Mouse (Mus musculus) spleen, postnatal 36 days (tissue): ENCODE measurements at regions not wholly inside any gene's neighbourhood (a gene's known extent, or its start where the extent isn't known, plus 50 kb on each side); places are given as distances from the start of the nearest gene placed in this dataset.

ENCODE experiments used
- DNase-seq, 2 experiments: peaks; one replicate each; pipeline ENCODE4 v3.0.0; 2022; ENCODE audit warnings: low spot score in 2 of 2, mixed read lengths in 1 of 2

- DNase-seq, result no peak
Measured at GRCm38 (mm10) chr14:58605529-58605928, 535.2 kb downstream of the Fgf9 start.

DNA sequence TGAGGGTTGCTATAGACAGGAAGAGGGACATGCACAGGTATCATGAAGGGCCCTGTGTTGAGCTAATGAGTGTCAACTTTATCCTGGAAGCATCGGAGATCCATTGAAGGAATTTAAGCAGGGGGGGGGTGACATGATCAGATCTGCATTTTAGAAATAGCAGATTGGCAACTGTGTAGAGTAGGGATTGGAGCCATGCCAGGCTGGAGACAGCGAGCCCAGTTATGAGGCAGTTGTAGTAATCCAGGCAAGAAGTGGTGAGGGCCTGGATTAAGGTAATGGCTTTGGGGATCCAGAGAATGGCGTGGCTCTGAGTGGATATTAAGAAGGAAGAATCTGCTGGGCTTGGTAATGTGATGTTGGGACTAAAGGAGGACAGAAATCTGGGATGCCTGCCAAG, 528.5 kb downstream of the Fgf9 start:
- no peak for DNase-seq

DNA sequence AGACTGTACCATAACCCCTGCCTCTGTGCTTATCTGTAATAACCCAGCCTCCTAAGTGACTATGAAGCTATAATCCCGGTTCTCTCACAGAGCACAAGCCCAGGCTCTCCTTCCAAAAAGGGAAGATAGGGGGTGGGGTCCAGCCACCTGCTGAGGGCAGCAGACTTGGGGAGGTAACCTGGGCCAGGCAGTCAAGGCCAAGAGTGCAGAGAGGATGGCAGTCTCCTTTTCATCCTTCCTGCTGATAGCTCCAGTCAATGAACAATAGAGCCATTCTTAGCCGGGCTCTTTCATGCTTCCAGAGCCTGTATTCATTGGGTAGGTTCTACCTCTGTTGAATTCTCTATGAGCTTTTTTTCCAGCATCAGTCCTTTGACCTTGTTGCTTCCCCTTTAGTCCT, 527.5 kb downstream of the Fgf9 start:
- DNase-seq, result no peak

GRCm38 (mm10) chr14:58596936-58597335, 526.6 kb downstream of the Fgf9 start:
- no peak for DNase-seq

- DNase-seq, result no peak
Measured at GRCm38 (mm10) chr14:58581806-58582205, 511.5 kb downstream of the Fgf9 start.

GRCm38 (mm10) chr14:58570021-58570420, 499.7 kb downstream of the Fgf9 start:
- no peak for DNase-seq

GRCm38 (mm10) chr14:58567472-58567871, 497.1 kb downstream of the Fgf9 start:
- no peak for DNase-seq

DNA sequence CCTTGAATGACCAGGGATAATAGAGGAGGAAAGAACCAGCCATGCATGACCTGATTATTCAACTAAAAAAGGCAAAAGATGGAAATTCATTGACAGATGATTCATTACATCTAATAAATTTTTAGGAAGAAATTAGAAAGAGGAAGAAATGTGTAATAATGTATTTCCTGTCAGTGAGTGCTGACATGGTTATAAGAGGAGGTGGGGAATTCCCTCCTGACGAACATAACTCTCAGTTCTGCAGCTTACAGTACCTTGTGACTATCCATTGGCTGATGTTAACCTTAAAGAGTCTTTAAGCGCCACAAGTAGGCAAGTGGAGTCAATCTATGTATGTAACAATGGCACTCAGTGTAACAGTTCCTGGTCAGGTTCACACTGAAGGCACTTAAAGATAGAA, 492.7 kb downstream of the Fgf9 start:
- DNase-seq, result peak in 1 of 2 experiments; percentile 1

DNA sequence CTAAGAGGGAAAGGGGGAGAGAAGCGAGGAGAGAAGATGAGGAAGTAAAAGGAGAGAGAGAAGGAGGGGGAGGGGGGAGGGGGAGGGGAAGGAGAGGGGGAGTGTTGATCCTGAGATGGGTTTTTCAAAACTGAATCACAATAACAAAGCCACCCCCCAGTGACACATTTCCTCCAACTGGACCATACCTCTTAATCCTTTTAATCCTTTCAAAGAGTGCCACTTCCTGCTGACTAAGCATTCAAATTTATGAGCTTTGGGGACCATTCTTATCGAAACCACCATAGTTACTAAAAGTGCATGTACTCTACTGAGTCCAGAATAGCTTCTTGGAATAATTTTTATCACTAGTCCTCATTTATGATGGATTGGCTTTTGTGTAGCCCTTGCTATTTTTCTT, 480.4 kb downstream of the Fgf9 start:
- no peak for DNase-seq

DNA sequence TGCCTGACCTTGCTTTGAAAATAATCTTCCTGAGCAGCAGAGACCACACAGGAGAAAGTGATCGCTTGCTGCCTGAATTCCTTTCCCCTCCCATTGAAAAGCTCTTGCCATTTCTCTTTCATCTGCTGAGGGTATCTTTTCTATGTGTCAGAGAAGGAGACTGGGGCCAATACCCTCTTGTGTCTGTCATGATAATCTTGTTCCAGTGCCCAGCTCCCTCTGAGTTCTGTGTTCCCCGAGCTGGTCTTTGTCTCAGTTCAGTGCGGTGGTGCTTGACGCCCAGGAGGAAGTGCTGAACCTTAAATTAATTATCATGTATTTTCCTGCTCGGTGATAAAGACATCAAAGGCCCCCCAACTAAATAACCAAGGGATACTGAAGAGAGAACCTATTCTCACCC, 475.4 kb downstream of the Fgf9 start:
- DNase-seq, result no peak

DNA sequence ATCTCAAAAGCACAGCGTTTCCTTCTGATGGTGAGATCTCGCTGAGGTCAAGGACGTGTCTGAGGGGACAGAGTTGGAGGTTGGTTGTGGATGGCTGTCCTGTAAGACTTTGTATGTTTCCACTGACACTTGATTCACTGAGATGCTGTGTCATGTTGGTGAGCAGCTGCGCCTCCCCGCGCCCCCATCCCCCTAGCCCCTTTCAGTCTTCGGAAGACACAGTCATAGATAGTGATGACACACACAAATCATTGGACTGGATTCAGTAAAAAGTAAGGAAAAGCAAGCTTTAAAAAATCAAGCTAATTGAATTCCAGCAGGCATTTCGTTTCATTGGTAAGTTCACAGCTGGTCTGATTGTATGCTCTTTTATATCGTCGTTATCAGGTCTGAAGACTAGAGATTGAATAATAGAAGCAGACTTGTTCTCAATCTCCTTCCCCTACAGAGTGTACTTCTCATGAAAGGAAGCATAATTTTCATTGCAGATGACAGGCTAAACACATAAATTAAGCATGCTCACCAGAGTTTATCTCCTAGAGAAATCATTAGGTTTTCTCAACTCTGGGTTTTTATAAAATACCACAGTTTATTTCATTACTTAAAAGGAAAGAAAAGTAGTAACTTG, 472.9 kb downstream of the Fgf9 start:
- no peak for DNase-seq

DNA sequence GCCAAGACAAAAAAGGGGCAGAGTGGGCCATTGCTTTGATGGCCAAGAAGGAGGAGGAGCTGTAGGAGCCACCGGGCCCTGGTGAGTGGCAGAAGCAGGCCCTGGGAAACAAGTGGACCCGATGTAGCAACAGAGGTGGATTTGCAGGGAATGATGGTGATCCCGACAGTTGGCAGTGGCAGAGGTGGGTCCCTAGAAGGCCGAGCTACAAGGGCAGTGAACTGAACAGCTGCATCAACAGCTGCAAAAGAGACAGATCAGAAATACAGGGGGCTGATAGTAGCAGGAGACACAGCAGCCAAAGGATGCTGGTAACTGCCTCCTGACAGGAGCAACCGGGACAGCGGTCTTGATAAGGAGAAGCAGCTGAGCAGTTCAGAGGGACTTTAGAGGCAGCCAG, 467.8 kb downstream of the Fgf9 start:
- DNase-seq, result no peak

DNA sequence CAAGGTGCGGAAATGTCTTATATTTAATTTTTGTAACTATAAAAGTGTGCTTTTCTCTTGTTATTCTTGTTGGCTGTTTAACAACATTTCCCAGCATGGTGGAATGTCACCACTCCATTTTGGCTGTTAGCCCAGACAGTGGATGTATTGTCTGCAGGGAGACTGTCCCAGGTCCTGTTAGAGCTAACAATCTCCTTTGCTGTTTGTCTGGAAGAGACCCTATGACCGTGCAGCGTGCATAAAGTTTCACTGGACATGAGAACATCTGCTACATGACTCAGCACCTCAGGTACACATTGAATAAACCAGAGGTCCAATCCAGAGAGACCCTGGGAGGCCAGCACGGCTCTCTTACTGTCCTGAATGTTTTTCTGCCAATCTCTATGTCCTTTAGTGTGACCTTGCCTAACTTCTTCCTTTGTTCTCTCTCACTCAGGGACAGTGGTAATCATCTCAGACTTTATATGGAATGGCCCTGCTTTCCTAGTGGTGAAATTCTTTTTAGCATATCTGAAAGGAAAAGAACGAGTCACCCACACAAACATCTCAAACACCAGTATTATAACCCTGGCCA, 450.7 kb downstream of the Fgf9 start:
- DNase-seq, result no peak

- DNase-seq, result no peak
Measured at GRCm38 (mm10) chr14:58520384-58520783, 450.0 kb downstream of the Fgf9 start.

DNA sequence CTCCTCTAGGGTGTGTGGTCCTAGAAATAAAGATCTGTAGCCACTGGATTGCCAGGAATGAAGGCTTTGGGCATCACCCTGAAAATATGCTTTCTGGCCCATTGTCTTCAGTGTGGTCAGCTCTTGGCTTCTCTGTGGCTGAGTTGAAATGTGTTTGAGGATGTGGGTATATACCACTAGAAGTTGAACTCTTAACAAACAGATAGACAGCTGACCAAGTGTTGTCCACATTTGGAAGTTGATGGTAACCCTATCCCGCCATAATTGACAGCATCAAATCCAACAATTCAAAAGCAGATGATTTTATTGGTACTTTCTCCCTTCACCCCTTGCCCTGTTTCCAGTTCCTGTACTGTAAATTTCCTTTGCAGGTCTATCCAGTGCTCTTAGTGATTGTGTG, 448.7 kb downstream of the Fgf9 start:
- no peak for DNase-seq

DNA sequence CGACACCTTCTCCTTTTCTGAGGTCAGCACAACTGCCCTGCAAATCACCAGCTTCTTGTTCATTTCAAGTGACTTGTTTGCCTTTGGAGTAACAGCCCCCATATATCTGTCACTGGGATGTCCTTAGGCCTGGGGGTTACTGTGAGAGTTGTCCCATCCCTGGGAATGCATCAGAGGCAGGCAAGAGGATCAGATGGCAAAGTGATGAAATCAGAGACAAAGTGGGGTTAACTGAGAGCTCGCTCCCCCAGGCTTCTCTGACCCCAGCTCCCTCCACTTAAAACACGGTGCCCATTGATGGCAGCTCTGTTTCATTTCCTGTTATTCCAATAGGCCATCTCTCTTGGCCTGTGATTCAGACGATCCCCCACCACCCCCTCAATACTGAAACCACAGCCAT, 446.2 kb downstream of the Fgf9 start:
- DNase-seq, result no peak

DNA sequence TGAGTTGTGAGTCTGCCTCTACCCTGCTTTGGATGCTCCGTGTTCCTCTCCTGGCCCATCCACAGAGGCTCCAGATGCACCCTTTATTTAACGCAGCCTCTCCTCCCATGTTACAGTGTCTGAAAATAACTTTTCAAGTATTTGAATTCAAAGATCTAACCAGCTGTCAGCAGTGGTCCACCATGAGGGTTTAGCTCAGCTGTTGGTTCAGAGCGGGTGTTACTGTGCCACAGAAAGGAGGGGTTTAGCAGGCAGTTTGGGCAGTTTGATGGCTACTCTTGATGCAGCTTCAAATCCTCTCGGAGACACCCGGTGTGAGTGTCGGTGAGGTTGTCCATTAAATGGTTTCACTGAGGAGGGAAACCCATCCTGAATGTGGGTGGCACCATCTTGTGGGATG, 441.8 kb downstream of the Fgf9 start:
- no peak for DNase-seq

- DNase-seq, result no peak
Measured at GRCm38 (mm10) chr14:58511571-58511985, 441.2 kb downstream of the Fgf9 start.

DNA sequence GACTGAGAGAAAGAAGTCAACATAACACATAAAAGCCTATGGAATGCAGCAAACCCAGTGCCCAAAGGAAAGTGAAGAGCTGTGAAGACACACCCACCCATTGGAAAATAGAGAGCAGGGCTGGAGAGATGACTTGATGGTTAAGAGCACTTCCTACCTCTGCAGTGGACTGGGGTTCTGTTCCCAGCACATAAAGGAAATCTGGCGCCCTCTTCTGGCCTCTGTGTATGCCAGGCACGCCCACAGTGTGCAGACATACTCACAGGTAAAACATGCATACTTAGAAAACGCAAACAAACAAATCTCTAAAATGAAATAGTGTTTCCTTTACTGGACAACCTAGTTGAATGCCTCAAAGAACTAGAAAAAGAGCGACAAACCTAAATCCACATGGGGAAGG, 440.4 kb downstream of the Fgf9 start:
- no peak for DNase-seq

- no peak for DNase-seq
Measured at GRCm38 (mm10) chr14:58509106-58509505, 438.8 kb downstream of the Fgf9 start.

DNA sequence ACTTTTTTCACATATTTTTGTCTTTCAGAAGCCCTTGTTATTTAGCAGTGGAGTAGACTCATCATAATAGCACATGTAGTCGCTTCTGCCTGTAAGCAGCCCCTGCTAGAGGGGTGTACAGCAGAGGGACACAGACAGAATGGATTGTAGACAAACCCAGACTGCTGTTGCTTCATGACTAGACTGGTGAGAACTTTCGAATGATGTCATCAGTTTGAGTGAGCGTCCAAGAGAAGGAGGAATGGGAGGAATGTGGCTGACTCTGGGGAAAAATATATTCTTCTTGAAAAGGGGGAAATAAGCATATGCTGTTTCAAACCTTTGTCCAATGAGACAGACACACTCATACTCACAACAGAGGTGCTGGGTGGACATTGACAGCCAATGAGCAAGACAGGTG, 436.1 kb downstream of the Fgf9 start:
- DNase-seq, result no peak

GRCm38 (mm10) chr14:58505841-58506240, 435.5 kb downstream of the Fgf9 start:
- DNase-seq, result no peak

GRCm38 (mm10) chr14:58502890-58503289, 432.5 kb downstream of the Fgf9 start:
- no peak for DNase-seq

DNA sequence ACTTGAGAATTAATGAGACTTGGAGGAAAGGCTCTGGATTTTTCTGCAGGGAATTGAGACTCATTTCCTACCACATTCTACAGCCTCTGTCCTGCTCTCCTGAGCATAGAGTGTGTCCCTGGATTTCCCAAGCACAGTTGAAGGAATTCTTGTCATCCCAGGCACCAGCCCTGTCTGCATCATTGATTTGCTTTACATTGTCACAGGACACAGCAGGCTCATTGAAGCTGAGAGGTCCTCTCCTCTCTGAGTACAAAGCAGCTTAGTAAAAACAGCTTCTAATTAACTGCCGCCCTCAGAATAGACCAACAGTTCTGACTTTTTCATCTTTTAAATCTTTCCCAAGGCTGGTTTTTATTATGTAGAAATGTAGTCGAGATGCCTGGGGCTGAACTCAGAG, 429.7 kb downstream of the Fgf9 start:
- DNase-seq, result no peak
